Mouse (Mus musculus) C2C12 (cell line): Measurements from ENCODE around the gene Tcea2.

Experiments
- CTCF ChIP-seq: IDR thresholded peaks from one replicate; pipeline ENCODE4 v1.5.1; 2011; ENCODE audit not compliant: control insufficient read depth, insufficient read depth, insufficient read length
- MYOD1 ChIP-seq: IDR thresholded peaks from one replicate; pipeline ENCODE4 v1.6.1; 2011; ENCODE audit warnings: low read depth; ENCODE audit not compliant: control insufficient read depth, insufficient read length
- MYOG ChIP-seq: IDR thresholded peaks from one replicate; pipeline ENCODE4 v1.6.1; 2011; ENCODE audit not compliant: control insufficient read depth, insufficient read length; ENCODE audit errors: extremely low read depth

DNA sequence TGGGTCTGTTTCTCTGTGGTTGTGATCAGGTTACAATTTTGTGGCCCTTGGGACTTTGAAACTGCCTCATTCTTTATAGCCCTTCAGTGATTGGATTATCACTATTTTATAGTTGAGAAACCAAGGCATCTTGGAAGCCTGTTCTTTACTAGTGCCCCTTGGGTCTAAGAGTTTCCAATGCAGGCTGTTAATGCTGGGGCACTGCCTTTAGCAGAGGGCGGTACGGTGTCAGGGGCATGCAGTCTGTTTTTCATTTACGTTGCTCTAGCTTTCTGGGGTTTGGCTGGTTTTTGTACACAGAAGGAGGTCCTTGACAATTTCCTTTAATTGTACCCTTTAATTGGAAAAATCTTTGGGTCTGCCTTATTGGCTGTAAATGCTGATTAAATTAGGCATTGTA lies 34.4 kb upstream of the Tcea2 start:
- TF ChIP-seq CTCF (no peak), MYOG (no peak), MYOD1 (no peak)
